Mouse (Mus musculus): ENCODE data around the gene Crisp2. TPM values are rescaled to one million over a fixed set of nuclear protein-coding genes. Genes with fewer than 3 reads are reported as not detected.

Gene Crisp2
- polyA plus RNA-seq, 1 experiment from 2014 or later: not detected

GRCm38 (mm10) chr17:40811560-40811959 is 4.8 kb upstream of the Crisp2 start:
- no peak for ATAC-seq (ENCODE audit: low read depth)
- DNase-seq (ENCODE audit: low spot score): no peak
- H3K4me2 ChIP-seq (ENCODE audit: low read depth, low read length): no peak overlapping the region
- H3K27ac ChIP-seq (replicated peaks; ENCODE audit: low read depth, low read length): no peak overlapping the region
- no peaks in the 10 kb centered on the region for H3K4me1 ChIP-seq (ENCODE audit: control insufficient read depth, insufficient read depth, low read length)
- WGBS: 78% methylated on average over 1 of the region's 1 CpGs
- H3K4me3 ChIP-seq (ENCODE audit: low read depth, low read length): no peak overlapping the region
- H3K36me3 ChIP-seq (ENCODE audit: control insufficient read depth, insufficient read depth, low read length): no peaks in the 10 kb centered on the region
- H3K27me3 ChIP-seq (replicated peaks; ENCODE audit: control insufficient read depth, insufficient read depth, low read length): no peaks in the 10 kb centered on the region
- no peak overlapping the region for H3K9ac ChIP-seq (ENCODE audit: low read depth, low read length)
- H3K9me3 ChIP-seq (ENCODE audit: control insufficient read depth, low read length): no peaks in the 10 kb centered on the region

DNA sequence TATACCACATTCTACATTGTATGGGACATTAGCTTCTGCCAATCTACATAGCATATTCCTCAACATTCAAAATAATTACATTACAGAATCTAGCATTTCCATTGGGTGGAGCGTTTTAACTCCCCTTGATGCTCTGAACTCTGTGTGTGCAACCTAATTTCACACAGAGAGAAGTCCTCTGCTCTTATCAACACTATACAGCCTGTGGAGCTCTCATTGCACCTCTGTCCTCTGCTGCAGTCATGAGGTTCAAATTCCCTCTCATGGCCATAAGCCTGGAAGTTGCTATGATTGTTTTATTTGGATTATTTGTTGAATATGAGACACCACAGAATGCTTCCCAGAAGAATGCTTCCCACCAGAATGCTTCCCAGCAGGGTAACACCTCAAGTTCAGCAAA is 4.1 kb upstream of the Crisp2 start, which contains the start of gene Rhag:
Rhag (plus strand) TSS at position 193 of the 400 bp plus-strand sequence.
- Histone ChIP-seq H3K36me3 (ENCODE audit: control insufficient read depth, insufficient read depth, low read length) (no peaks in the 10 kb centered on the region), H3K27ac (replicated peaks; ENCODE audit: low read depth, low read length) (no peak within 1 kb of the TSS), H3K4me2 (ENCODE audit: low read depth, low read length) (no peak within 1 kb of the TSS), H3K4me1 (ENCODE audit: control insufficient read depth, insufficient read depth, low read length) (no peaks in the 10 kb centered on the region), H3K27me3 (replicated peaks; ENCODE audit: control insufficient read depth, insufficient read depth, low read length) (no peaks in the 10 kb centered on the region), H3K9ac (ENCODE audit: low read depth, low read length) (no peak within 1 kb of the TSS), H3K9me3 (ENCODE audit: control insufficient read depth, low read length) (no peaks in the 10 kb centered on the region), H3K4me3 (ENCODE audit: low read depth, low read length) (no peak within 1 kb of the TSS)
- DNase-seq (ENCODE audit: low spot score) (no peak), ATAC-seq (ENCODE audit: low read depth) (no peak)
- 48% methylated on average over 1 of the region's 1 CpGs for WGBS

DNA sequence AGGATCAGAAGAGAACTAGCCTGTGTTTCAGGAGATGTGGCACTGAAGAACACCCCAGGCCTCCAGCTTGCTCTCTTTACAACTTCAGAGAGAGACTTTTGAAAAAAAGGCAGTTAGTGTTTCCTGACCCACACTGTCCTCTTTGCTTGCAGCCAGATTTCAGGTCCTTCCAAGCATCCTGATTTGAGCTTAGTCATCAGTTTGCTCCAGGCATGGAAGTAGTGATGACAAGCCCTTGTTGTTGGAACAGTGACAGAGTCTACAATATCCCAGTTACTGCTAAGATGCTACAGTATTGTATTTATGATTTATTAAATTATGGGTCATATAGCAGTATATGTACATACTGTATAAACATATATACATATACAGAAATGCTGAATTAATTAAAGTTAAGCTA is 1.3 kb upstream of the Crisp2 start:
- Histone ChIP-seq H3K36me3 (ENCODE audit: control insufficient read depth, insufficient read depth, low read length) (no peaks in the 10 kb centered on the region), H3K9me3 (ENCODE audit: control insufficient read depth, low read length) (no peaks in the 10 kb centered on the region), H3K4me2 (ENCODE audit: low read depth, low read length) (no peak overlapping the region), H3K27me3 (replicated peaks; ENCODE audit: control insufficient read depth, insufficient read depth, low read length) (no peaks in the 10 kb centered on the region), H3K4me3 (ENCODE audit: low read depth, low read length) (no peak overlapping the region), H3K27ac (replicated peaks; ENCODE audit: low read depth, low read length) (no peak overlapping the region), H3K9ac (ENCODE audit: low read depth, low read length) (no peak overlapping the region), H3K4me1 (ENCODE audit: control insufficient read depth, insufficient read depth, low read length) (no peaks in the 10 kb centered on the region)
- DNase-seq (ENCODE audit: low spot score) (no peak), ATAC-seq (ENCODE audit: low read depth) (no peak)

DNA sequence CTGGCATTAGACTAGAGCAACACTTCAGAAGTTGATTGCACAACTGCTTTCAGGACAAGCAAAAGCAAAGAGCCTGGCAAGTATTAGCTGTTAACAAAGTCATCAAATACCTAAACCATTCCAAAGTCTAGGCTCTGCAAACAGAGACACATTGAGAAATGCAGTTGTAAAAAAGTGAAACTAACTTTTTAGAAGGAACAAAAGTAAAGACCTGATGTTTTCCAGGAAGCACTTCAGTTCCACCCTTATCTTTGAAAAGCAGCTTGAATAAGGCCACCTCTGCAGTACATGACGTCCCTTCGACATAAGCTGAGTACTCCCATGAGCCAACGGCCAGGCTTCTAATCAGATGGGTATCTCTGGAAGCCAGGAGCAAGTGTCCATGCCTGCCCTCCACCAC is 253 bp downstream of the Crisp2 start:
- H3K9ac ChIP-seq (ENCODE audit: low read depth, low read length): no peak overlapping the region
- H3K27me3 ChIP-seq (replicated peaks; ENCODE audit: control insufficient read depth, insufficient read depth, low read length): no peaks in the 10 kb centered on the region
- no peak overlapping the region for H3K4me2 ChIP-seq (ENCODE audit: low read depth, low read length)
- DNase-seq (ENCODE audit: low spot score) (peak; percentile 10), ATAC-seq (ENCODE audit: low read depth) (no peak)
- H3K36me3 ChIP-seq (ENCODE audit: control insufficient read depth, insufficient read depth, low read length): no peaks in the 10 kb centered on the region
- H3K4me3 ChIP-seq (ENCODE audit: low read depth, low read length): no peak overlapping the region
- no peak overlapping the region for H3K27ac ChIP-seq (replicated peaks; ENCODE audit: low read depth, low read length)
- H3K9me3 ChIP-seq (ENCODE audit: control insufficient read depth, low read length): no peaks in the 10 kb centered on the region
- 71% methylated on average over 3 of the region's 3 CpGs for WGBS
- H3K4me1 ChIP-seq (ENCODE audit: control insufficient read depth, insufficient read depth, low read length): no peaks in the 10 kb centered on the region

- ATAC-seq (ENCODE audit: low read depth) (peak; percentile 77), DNase-seq (ENCODE audit: low spot score) (peak; percentile 47)
- Histone ChIP-seq H3K9ac (ENCODE audit: low read depth, low read length) (no peak overlapping the region), H3K27me3 (replicated peaks; ENCODE audit: control insufficient read depth, insufficient read depth, low read length) (no peaks in the 10 kb centered on the region), H3K36me3 (ENCODE audit: control insufficient read depth, insufficient read depth, low read length) (no peaks in the 10 kb centered on the region), H3K4me1 (ENCODE audit: control insufficient read depth, insufficient read depth, low read length) (no peaks in the 10 kb centered on the region), H3K4me2 (ENCODE audit: low read depth, low read length) (no peak overlapping the region), H3K27ac (replicated peaks; ENCODE audit: low read depth, low read length) (no peak overlapping the region), H3K9me3 (ENCODE audit: control insufficient read depth, low read length) (no peaks in the 10 kb centered on the region), H3K4me3 (ENCODE audit: low read depth, low read length) (no peak overlapping the region)
- WGBS: 76% methylated on average over 3 of the region's 3 CpGs
Measured at GRCm38 (mm10) chr17:40802707-40803340, 4.0 kb downstream of the Crisp2 start.

DNA sequence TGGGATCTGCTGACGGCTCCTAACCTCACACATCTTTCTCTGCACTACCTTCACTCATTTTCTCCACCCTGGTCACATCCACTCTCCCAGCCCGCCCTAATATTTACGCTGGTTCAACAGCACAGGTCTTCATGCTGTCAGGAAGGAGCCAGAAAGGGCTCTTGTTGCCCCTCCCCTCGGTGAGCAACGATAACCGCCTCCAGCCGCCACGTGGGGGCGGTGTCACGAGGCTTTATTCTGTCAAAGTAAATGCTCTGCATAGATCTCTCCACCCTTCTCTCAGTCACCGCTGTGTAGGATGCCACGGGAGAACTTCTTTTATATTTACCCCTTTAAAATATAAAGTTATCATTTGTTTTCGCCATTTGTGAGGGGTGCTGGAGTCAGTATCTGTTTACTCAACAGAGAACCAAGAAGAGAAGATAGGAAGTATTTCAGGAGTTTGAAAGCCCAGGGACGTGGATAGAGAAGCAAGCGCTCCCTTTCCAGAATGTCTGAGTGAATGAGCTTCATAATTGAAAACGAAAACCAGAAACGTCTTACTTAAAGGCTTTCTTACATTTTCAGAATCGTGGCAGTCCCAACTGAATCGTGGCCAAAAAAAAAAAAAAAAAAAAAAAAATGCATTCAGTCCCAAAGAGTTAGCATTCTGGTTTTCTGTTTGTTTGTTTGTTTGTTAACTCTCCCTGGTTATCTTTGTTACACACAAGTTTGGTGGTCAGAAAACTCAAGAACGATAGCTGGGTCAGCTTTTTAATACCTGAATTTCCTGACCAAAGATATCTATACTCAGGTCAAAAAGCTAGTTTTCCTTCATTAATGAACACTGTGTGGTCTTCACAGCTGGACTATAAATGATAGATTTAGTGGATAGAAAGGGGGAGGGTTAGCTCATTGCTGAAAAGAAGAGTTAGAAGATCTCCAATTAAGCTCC is 12.6 kb downstream of the Crisp2 start:
- H3K27ac ChIP-seq (replicated peaks; ENCODE audit: low read depth, low read length): no peak overlapping the region
- no peaks in the 10 kb centered on the region for H3K9me3 ChIP-seq (ENCODE audit: control insufficient read depth, low read length)
- H3K9ac ChIP-seq (ENCODE audit: low read depth, low read length): no peak overlapping the region
- H3K36me3 ChIP-seq (ENCODE audit: control insufficient read depth, insufficient read depth, low read length): no peaks in the 10 kb centered on the region
- H3K4me2 ChIP-seq (ENCODE audit: low read depth, low read length): no peak overlapping the region
- H3K27me3 ChIP-seq (replicated peaks; ENCODE audit: control insufficient read depth, insufficient read depth, low read length): no peaks in the 10 kb centered on the region
- H3K4me3 ChIP-seq (ENCODE audit: low read depth, low read length): no peak overlapping the region
- DNase-seq (ENCODE audit: low spot score) (peak; percentile 33), ATAC-seq (ENCODE audit: low read depth) (peak; percentile 30; the same call in 1 of the 2 replicates)
- H3K4me1 ChIP-seq (ENCODE audit: control insufficient read depth, insufficient read depth, low read length): no peaks in the 10 kb centered on the region
- WGBS: 47% methylated on average over 20 of the region's 20 CpGs

DNA sequence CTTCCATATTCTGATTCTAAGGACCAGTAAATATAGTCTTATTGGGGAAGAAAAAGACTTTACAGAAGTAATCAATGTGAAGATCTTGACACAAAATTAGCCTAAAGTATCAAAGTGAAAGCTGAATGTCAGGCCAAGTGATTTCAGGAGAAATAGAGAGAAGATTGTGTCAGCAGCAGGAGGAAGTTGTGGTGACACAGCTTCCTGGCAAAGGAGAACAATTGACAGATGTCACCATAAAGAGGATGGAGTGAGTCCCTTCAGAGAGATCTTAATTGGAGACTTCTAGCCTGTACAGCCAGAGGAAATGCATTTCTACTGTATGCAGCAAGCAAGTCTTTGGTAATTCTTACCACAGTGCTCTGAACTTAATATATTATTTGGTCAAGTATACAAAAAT is 16.9 kb downstream of the Crisp2 start:
- Histone ChIP-seq H3K27ac (replicated peaks; ENCODE audit: low read depth, low read length) (no peak overlapping the region), H3K9me3 (ENCODE audit: control insufficient read depth, low read length) (no peaks in the 10 kb centered on the region), H3K4me2 (ENCODE audit: low read depth, low read length) (no peak overlapping the region), H3K4me3 (ENCODE audit: low read depth, low read length) (no peak overlapping the region), H3K4me1 (ENCODE audit: control insufficient read depth, insufficient read depth, low read length) (no peaks in the 10 kb centered on the region), H3K36me3 (ENCODE audit: control insufficient read depth, insufficient read depth, low read length) (no peaks in the 10 kb centered on the region), H3K27me3 (replicated peaks; ENCODE audit: control insufficient read depth, insufficient read depth, low read length) (no peaks in the 10 kb centered on the region), H3K9ac (ENCODE audit: low read depth, low read length) (no peak overlapping the region)
- DNase-seq (ENCODE audit: low spot score) (no peak), ATAC-seq (ENCODE audit: low read depth) (no peak)

- no peak overlapping the region for H3K9ac ChIP-seq (ENCODE audit: low read depth, low read length)
- no peak for DNase-seq (ENCODE audit: low spot score)
- no peak overlapping the region for H3K27ac ChIP-seq (replicated peaks; ENCODE audit: low read depth, low read length)
- no peaks in the 10 kb centered on the region for H3K4me1 ChIP-seq (ENCODE audit: control insufficient read depth, insufficient read depth, low read length)
- no peaks in the 10 kb centered on the region for H3K9me3 ChIP-seq (ENCODE audit: control insufficient read depth, low read length)
- WGBS: 73% methylated on average over 1 of the region's 1 CpGs
- H3K4me3 ChIP-seq (ENCODE audit: low read depth, low read length): no peak overlapping the region
- H3K36me3 ChIP-seq (ENCODE audit: control insufficient read depth, insufficient read depth, low read length): no peaks in the 10 kb centered on the region
- H3K4me2 ChIP-seq (ENCODE audit: low read depth, low read length): no peak overlapping the region
- no peaks in the 10 kb centered on the region for H3K27me3 ChIP-seq (replicated peaks; ENCODE audit: control insufficient read depth, insufficient read depth, low read length)
- no peak for ATAC-seq (ENCODE audit: low read depth)
Measured at GRCm38 (mm10) chr17:40767120-40767519, 39.7 kb downstream of the Crisp2 start.

Data from embryonic facial prominence, embryonic 14.5 days (tissue).